Mouse (Mus musculus) gonadal fat pad, adult 2 months (tissue): ENCODE measurements around the gene Ube2l3. TPM values are rescaled to one million over a fixed set of nuclear protein-coding genes. Genes with fewer than 3 reads are reported as not detected.

Experiments
- DNase-seq: peaks from one replicate; pipeline ENCODE4 v3.0.0-alpha.2; 2012; ENCODE audit warnings: low read depth
- polyA plus RNA-seq: library from polyadenylated mRNA; depleted of rRNA; stranded (reverse); fragments of >200 nt; gene quantifications from 2 replicates; pipeline ENCODE4 v1.2.3, GENCODE M21; 2012

Gene Ube2l3
- polyA plus RNA-seq, 1 experiment = 51.4 TPM

DNA sequence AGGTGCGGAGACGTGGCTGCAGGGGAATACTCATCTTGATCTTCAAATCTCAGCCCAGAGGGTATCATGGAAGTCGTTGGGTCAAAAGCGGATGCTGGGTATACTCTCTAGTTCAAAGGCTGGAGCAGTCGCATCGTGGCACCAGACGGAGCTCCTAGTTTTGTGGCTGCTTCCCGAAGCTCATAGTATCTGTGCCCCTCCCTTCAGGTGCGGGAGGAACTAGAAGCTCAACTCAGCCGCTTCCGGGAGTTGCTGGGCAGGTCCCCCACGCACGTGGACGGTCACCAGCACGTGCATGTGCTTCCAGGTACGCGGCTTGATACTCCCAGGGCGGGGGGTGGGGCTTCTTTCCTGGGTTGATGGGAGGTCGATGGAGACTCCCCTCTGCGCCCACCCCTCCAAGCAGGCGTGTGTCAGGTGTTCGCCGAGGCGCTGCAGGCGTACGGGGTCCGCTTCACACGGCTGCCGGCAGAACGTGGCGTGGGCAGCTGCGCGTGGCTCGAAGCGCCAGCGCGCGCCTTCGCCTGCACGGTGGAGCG is 55.0 kb downstream of the Ube2l3 start:
- no peak for DNase-seq

DNA sequence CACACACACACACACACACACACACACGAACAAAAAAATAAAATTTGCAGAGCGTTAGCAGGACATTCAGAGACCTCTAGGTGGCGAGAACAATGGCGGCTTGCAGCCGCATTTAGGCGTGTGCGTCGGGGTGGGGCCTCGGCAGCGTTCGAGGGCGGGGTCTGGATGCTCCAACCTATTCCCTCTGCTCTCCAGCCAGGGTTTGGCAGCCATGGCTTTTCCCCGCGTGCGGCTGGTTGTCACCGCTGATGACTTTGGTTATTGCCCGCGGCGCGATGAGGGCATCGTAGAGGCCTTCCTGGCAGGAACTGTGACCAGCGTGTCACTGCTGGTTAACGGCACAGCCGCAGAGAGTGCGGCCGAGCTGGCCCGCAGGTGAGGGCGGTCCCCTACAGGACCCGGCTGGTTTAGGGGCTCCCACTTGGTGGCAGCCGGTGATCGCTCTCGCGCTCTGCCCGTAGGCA is 55.6 kb downstream of the Ube2l3 start, which contains the start of gene Ccdc116:
Ccdc116 (minus strand) TSS at position 458 of the 464 bp plus-strand sequence.
- DNase-seq = no peak

DNA sequence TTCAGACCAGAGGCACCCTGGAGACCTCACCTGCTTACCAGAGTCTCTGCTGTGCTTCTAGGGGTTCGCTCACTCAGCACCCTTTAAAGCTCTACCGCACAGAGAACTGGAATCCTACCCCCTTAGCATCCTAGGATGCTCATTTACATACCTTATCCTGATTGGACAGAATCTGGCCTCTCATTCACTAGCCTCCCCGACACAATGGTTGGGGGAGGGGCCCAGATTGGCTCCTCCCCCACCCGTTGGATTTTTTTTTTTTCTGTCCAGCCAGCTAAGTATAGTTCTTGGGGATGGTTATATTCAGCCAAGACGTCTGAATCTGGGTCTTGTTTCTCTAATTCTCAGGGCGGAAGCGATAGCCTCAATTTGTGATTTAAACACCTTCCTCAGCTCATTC is 58.1 kb downstream of the Ube2l3 start, which contains the start of gene Ydjc:
Ydjc (plus strand) TSS at position 283 of the 400 bp plus-strand sequence.
- DNase-seq = no peak

DNA sequence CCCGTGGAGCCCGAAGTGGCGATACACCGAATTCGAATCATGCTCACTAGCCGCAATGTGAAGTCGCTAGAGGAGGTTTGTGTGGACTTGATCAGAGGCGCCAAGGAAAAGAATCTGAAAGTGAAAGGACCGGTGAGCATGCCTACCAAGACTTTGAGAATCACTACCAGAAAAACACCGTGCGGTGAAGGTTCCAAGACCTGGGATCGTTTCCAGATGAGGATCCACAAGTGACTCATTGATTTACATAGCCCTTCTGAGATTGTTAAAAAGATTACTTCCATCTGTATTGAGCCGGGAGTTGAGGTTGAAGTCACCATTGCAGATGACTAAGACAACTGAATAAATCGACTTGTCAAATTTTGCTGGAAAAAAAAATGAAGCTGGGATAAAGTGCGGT is 65.1 kb downstream of the Ube2l3 start:
- DNase-seq = no peak

DNA sequence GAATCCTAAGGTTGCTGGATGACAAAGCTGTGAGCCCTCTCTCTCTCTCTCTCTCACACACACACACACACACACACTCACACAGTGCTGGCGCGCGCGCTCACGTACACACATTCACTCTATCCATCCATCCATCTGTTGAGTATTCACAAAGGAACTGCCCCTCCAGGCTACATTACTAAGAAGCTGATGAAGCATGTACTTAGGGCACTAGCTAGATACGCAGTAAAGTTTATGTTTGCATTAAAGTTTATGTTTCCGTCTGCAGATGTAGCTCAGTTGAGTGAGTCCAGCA is 69.6 kb downstream of the Ube2l3 start:
- no peak for DNase-seq

DNA sequence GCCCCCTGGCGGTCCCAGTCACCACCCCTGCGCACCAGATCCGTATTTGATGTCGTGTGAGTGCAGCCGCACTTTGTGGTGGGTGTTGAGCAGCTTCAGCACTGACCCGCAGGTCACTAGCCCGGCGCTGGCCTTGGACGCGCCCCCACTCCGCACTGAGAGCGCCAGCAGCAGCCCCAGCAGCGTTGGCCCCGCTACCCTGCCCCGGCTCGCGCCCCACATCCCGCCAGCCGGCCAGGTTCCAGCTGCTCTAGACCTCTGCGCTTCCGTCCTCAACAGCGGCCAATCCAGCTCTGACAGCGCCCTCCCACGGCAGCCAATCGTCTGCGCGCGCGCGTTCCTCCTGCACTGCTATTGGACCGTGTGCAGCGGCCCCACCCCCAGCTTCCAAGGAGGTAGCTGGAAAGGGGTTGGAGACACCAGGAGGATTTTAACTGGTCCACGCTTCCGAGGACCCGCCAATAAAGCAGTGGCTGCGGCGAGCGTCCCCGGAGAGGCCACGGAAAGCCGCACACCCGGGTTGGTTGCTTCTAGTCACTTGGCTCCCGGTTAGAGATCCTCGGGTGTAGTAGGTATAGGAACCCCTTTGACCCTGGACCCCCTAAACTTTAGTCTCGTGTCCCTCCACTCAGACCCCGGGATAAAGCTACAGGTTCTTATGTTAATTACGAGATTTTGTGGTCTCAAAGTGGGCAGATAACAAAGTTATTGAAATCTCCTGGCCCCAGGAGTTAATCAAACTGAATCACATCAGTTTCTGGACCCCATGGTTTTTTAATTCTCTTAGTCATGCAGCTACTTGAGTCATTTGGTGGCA is 70.2 kb downstream of the Ube2l3 start, which contains the start of gene Sdf2l1:
Sdf2l1 (minus strand) TSS at position 295 of the 817 bp plus-strand sequence.
- DNase-seq = peak; percentile 50

DNA sequence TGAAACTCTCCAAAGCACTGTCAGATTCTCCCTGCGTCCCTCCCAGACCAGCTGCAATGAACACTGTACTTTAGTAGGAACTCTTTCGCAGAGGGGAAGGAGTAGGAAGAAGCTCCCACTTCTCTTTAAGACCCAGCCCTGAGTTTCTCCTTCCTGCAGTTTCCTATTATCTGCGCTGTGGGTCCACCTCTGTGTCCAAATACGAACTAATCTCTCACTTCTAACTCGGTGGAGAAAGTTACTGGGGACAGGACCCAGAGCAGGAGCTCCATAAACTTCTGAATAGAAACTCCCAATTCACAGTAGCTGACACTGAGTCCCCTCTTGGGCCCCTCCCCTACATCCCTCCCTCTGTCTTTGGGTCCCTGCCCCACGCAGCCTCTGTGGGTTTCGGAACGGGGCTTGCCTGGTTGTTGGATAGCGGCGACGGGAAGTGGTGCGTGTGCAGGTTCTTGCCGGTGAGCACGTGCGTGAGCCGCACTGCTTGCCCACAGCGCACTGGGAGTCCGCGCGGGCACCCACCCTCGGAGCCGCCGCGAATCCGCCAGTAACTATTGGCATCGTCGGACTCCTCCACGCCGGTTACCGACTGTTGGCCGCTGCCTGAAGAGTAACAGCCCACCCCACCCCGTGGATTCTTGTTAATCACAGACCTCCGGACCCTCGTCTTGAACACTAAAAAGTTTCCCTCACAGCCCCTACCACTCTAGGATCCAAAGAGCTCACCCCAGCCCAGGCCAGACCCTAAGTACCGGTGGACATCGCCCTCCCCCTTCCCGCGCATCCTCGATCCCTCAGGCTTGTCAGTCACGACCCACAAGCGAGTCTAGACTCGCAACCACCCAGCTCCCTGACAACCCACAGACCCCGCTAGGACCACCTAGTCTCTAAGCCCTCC is 71.0 kb downstream of the Ube2l3 start:
- DNase-seq = no peak

DNA sequence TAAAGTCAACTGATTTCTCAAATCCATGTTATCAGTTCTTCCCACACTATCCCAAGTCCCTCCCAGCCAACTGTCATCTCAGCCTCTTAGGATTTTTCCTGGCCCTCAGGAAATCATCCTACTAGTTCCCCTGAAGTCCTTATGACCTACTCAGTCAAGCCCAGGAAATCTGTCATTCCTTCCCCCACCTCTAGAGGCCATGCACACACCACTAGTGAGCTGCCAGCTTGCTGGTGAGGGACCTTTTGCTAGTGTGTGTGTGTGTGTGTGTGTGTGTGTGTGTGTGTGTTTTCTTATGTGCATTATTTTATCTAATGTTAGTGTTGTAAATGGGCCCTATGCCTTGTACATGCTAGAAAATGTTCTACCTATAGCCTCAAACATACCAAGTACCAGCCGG is 75.2 kb downstream of the Ube2l3 start:
- DNase-seq = no peak

DNA sequence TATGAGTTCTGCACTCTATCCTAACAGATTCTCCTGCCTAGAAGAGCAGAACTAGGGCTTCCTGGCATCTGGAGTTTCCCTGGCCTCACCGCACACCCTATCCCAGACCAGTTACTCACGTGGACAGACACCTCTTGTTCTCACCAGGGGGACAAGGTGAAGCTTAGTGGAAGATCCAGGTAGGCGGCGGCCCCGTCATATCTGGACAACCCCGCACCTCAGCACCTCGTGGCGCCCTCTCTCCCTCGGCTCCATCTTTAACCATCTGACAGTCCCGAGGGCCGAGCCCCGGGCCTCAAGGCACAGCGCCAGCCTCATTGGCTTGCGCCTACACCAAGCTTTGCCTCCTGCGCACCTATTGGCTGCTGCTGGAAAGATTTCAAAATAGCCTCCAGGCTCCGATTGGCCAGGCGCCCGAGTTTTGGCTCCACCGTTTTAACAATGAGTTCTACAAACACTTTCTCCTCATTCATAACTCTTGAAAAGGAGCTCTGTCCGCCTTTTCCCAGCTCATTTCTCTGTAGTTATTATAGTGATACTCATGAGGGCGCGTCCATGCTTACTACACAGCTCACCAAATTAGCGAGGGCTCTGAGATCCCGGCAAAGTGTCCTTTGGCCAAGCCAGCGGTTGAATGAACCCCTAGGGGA is 77.5 kb downstream of the Ube2l3 start, which contains the start of gene 2610318N02Rik:
2610318N02Rik (minus strand) TSS at position 297 of the 650 bp plus-strand sequence.
- no peak for DNase-seq

DNA sequence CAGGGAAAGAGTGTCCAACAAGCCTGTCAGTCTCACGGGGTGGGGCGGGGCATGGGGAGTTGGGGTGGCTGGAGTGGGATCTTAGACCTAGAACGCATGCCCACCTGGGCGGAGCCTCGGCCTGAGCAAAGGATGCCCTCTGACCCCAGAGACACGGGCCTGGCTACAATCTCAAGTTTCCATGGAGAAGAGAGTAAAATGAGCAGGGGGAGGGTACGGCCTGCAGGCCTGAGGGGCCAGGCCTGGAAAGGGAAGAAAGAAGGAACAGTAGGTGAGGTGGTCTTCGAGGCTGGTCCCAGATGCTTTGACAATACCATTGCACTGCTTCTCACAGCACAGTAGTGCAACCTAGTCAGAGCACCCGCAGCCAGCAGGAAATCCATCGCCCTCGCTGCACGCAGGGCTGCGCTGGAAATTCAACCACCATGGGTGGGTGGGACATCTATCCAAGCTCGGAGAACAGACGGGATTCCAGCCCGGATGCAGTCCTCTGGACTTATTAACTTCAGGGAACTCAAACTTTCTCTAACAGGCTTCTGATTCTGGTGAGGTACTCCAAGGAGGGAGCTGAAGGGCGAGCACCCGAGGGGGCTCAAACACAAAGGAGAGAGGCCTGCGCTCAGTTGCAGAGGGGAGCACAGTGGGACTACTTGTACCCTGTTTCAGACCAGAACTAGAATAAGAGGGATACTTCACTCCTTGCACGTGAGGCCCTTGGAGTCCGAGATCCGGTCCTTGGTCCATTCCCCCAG is 78.2 kb downstream of the Ube2l3 start:
- DNase-seq = no peak

DNA sequence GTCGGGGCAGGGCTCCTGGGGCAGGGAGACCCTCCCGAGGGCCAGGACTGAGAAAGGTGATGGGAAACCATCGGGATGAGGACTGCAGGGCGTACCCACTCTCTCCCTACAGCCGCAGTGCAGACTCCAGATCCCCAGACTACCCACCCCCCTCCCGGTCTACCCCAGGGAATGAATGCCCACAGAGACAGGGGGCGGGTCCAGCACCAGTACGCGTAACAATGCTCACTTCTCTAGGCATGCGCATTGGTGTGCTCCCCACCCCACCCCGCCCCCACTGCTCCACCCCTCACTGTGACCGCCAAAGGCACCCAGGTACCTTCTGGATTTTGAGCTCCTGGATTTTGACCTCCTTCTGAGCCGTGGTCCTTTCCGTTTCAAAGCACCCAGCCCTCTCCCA is 80.9 kb downstream of the Ube2l3 start:
- DNase-seq = no peak

DNA sequence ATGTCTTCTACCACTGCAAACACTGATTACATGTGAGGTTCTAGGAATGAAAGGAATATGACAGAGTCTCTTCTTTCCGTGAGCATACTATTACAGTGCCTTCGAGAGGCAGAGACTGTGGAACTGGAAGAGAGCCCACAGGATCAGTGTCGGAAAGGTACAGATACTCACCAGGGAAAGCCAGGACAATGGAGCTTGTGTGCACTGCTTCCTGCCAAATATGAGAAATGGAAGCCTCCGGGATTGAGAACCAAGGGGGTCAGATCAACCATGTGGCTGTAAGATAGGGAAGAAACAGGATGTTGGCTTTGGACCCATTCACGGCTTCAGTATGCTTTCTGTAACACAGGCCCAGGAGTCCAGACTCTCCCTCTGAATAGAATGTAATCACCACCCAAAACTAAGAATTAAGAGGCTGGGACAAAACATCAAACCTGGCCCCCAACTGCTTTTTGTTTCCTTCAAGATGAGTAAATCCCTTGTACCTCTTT is 85.1 kb downstream of the Ube2l3 start:
- no peak for DNase-seq

DNA sequence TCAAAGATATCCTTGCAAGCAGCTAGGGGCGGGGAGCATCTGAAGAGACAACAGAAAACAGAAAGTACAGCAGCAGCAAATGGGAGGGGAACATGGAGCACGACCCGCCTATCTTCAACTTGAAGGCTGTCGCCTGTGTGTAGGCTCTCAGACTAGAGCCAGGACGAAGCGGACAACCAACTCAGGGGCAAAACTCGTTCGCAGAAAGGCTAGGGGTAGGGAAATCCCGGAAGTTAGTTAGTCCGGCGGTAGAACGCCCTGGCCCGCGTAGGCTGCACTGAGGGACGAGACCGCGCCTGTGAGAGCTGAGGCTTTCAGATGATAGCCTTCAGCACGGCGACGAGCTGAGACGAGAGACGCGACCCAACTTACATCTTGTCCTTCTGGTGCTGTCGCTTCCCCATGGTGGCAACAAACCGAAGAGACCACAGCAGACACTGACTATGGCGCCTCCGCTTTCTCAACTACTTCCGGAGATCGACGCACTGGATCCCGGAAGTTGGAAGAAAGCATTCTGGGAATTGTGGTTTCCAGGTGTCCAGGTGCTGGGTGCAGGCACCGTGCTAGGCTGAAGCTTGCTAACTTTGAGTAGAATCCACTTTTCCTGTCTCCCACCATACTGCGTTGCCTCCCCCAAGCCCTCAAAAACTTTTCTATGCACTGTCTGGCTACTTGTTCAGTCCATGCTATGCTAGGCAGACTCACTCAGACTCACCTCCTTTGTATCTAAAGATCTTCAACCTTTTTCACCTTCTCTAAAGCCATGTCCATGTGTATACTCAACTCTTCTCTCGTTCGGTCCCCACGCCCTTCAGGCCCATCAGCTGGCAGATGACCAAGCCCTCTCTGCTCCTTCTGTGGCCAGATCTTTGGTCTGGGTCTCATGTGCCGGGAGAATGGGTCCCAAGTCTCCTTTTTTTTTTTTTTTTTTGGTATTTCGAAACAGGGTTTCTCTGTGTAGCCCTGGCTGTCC is 91.4 kb downstream of the Ube2l3 start, which contains the start of gene Ppil2:
Ppil2 (minus strand) TSS at position 487 of the 973 bp plus-strand sequence.
- peak; percentile 34 for DNase-seq

DNA sequence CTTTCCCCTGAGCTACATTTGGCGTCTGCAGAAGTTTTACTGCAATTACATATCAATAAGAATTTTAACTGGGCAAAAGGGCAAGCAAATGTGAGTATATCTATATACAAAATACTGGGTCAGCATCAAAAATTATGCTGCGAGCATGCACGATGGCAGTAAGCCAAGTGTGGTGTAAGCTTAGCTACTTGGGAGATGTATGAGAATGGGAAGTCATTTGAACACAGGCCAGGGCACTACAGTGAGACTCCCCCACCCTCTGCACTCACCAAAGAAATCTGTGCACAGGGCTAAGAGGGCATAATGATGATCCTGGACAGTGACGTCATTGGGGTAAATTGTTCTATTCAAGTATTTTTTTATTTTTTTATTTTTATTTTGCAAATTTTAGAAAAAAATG is 97.8 kb downstream of the Ube2l3 start:
- no peak for DNase-seq

DNA sequence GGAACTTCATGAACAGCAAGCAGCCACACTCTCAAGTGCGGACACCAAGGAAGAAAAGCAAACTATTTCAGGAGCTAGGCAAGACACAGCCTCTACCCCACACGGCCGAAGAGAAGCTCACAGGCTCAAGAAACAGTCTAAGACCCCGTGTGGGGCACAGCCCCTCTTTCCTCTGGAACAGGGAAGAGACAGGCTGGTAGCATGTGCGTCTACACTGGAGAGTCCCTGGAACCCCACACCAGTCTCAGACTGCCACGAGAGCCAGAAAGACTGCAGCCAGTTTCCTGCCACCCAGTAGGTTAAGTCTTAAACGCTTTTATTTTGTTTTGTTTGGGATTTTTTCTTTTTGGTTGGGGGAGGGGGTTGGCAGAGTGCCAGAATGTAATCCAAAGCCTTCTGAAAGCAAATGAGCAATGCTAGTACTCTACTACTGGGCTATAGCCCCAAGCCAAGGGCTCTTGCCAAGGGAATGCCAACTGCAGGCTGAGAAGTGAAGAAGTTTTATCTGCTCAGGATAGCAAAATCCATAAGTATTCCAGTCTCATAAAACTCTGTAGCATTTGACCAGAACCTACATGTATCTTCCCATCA is 99.7 kb downstream of the Ube2l3 start:
- no peak for DNase-seq
